Mouse (Mus musculus) kidney, adult 18-20 months (tissue): Measurements from ENCODE around the gene Immp2l.
A peak's percentile ranks its signal among the peaks of the same experiment; 100 is the strongest.
"Not testable (repeated sequence)": the region's sequence is repeated elsewhere in the genome, so short reads cannot be mapped to it uniquely, and the experiment has no call there.

Experiments used
- DNase-seq: peaks from one replicate; pipeline ENCODE4 v3.0.0; 2021

The Immp2l gene

GRCm38 (mm10) chr12:41727764-41728338, 704.0 kb downstream of the Immp2l start:
- no peak for DNase-seq

GRCm38 (mm10) chr12:41728467-41728866, 704.6 kb downstream of the Immp2l start:
- no peak for DNase-seq

- DNase-seq: no peak
Measured at GRCm38 (mm10) chr12:41729780-41730179, 705.9 kb downstream of the Immp2l start.

- DNase-seq: no peak
Measured at GRCm38 (mm10) chr12:41733168-41733567, 709.3 kb downstream of the Immp2l start.

GRCm38 (mm10) chr12:41742887-41743286, 719.0 kb downstream of the Immp2l start:
- no peak for DNase-seq

- DNase-seq: no peak
Measured at GRCm38 (mm10) chr12:41763396-41763795, 739.5 kb downstream of the Immp2l start.

- no peak for DNase-seq
Measured at GRCm38 (mm10) chr12:41773961-41774360, 750.1 kb downstream of the Immp2l start.

- DNase-seq: no peak
Measured at GRCm38 (mm10) chr12:41774623-41775323, 750.9 kb downstream of the Immp2l start.

- DNase-seq: not testable (repeated sequence)
Measured at GRCm38 (mm10) chr12:41777762-41778161, 753.9 kb downstream of the Immp2l start.

GRCm38 (mm10) chr12:41793681-41794080, 769.8 kb downstream of the Immp2l start:
- DNase-seq: peak; percentile 24

GRCm38 (mm10) chr12:41829517-41829916, 805.6 kb downstream of the Immp2l start:
- no peak for DNase-seq

- no peak for DNase-seq
Measured at GRCm38 (mm10) chr12:41831731-41832130, 807.8 kb downstream of the Immp2l start.

- no peak for DNase-seq
Measured at GRCm38 (mm10) chr12:41834646-41835045, 810.8 kb downstream of the Immp2l start.

GRCm38 (mm10) chr12:41838334-41838847, 814.5 kb downstream of the Immp2l start:
- no peak for DNase-seq

GRCm38 (mm10) chr12:41839241-41839640, 815.4 kb downstream of the Immp2l start:
- no peak for DNase-seq

GRCm38 (mm10) chr12:41842694-41843329, 818.9 kb downstream of the Immp2l start:
- DNase-seq: no peak

- DNase-seq: no peak
Measured at GRCm38 (mm10) chr12:41851896-41852470, 828.1 kb downstream of the Immp2l start.

GRCm38 (mm10) chr12:41859652-41860051, 835.8 kb downstream of the Immp2l start:
- DNase-seq: not testable (repeated sequence)

GRCm38 (mm10) chr12:41868317-41868716, 844.4 kb downstream of the Immp2l start:
- no peak for DNase-seq

- DNase-seq: no peak
Measured at GRCm38 (mm10) chr12:41874015-41874414, 850.1 kb downstream of the Immp2l start.

GRCm38 (mm10) chr12:41877292-41877959, 853.5 kb downstream of the Immp2l start:
- DNase-seq: no peak

- DNase-seq: no peak
Measured at GRCm38 (mm10) chr12:41878493-41878892, 854.6 kb downstream of the Immp2l start.

GRCm38 (mm10) chr12:41878972-41879371, 855.1 kb downstream of the Immp2l start:
- no peak for DNase-seq
